Mouse (Mus musculus): ENCODE data around the gene Dip2a. TPM values are rescaled to one million over a fixed set of nuclear protein-coding genes. Genes with fewer than 3 reads are reported as not detected.

The Dip2a gene
- total and polyA plus RNA-seq, 3 experiments: 7.5 to 9.2 (median 8.4) TPM

GRCm38 (mm10) chr10:76237341-76238225 is 107.5 kb downstream of the Dip2a start, which contains the start of gene Prmt2:
Gene Prmt2, minus strand, starts transcription at chr10:76237865.
- Histone ChIP-seq H3K4me3 (peak within 1 kb of the TSS; percentile 84), H3K36me3 (ENCODE audit: control insufficient read depth, insufficient read depth, low read length) (no peaks in the 10 kb centered on the region), H3K27ac (peak within 1 kb of the TSS; percentile 90), H3K27me3 (ENCODE audit: control insufficient read depth, insufficient read depth, low read length) (no peaks in the 10 kb centered on the region), H3K9ac (ENCODE audit: low read depth, low read length) (peak within 1 kb of the TSS; percentile 76), H3K79me2 (replicated peaks; ENCODE audit: control insufficient read depth, insufficient read depth, low read length) (no peaks in the 10 kb centered on the region), H3K4me1 (ENCODE audit: control insufficient read depth, insufficient read depth, low read length) (no peaks in the 10 kb centered on the region; the same call in 1 of the 2 replicates)
- intact Hi-C loops (cut with DNase I): loop anchor here (2.0 kb wide), 1 partner anchor 23 kb away; no protein-coding TSS in a partner anchor
- under 1% methylated on average over 47 of the region's 47 CpGs for WGBS
- TF ChIP-seq CTCF (IDR thresholded peaks at IDR 0.05) (peak; percentile 47), POLR2A (IDR thresholded peaks at IDR 0.05; ENCODE audit: insufficient read depth, low read depth, low read length) (peak; percentile 86), EP300 (IDR thresholded peaks at IDR 0.05; ENCODE audit: insufficient read depth, low read depth, low read length) (no peak)
- peak; percentile 93 to 94 for DNase-seq

GRCm38 (mm10) chr10:76229627-76230026 is 115.5 kb downstream of the Dip2a start:
- TF ChIP-seq CTCF (IDR thresholded peaks at IDR 0.05) (peak; percentile 60), EP300 (IDR thresholded peaks at IDR 0.05; ENCODE audit: insufficient read depth, low read depth, low read length) (no peak)
- Histone ChIP-seq H3K4me3 (no peak overlapping the region), H3K27me3 (ENCODE audit: control insufficient read depth, insufficient read depth, low read length) (no peaks in the 10 kb centered on the region), H3K36me3 (ENCODE audit: control insufficient read depth, insufficient read depth, low read length) (no peaks in the 10 kb centered on the region), H3K4me1 (ENCODE audit: control insufficient read depth, insufficient read depth, low read length) (no peaks in the 10 kb centered on the region), H3K9ac (ENCODE audit: low read depth, low read length) (no peak overlapping the region), H3K27ac (no peak overlapping the region), H3K79me2 (replicated peaks; ENCODE audit: control insufficient read depth, insufficient read depth, low read length) (no peaks in the 10 kb centered on the region)
- no peak for DNase-seq
- WGBS: 86% methylated on average over 1 of the region's 1 CpGs
- intact Hi-C loops (cut with DNase I): no loop called here

DNA sequence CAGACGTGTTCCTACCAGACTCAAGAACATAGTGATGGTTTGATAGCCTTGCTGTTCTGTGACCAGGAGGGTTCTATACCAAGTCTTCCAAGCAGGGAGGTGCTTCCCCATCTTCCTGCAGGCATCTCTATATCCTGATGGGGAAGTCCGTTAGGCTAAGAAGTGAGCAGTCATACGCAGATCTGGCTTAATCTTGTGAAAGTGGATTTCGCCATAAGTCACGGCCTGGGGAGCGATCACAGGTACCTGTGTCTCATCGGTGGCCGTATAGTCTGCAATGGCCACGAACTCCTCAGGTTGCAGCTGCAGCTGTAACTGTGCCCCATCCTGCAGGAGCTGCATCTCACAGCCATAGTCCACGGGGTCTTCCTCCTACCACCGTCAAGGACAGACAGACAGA is 119.1 kb downstream of the Dip2a start:
- no peak overlapping the region for H3K27ac ChIP-seq
- H3K4me1 ChIP-seq (ENCODE audit: control insufficient read depth, insufficient read depth, low read length): no peaks in the 10 kb centered on the region
- H3K4me3 ChIP-seq: no peak overlapping the region
- no peaks in the 10 kb centered on the region for H3K36me3 ChIP-seq (ENCODE audit: control insufficient read depth, insufficient read depth, low read length)
- H3K27me3 ChIP-seq (ENCODE audit: control insufficient read depth, insufficient read depth, low read length): no peaks in the 10 kb centered on the region
- H3K9ac ChIP-seq (ENCODE audit: low read depth, low read length): no peak overlapping the region
- WGBS: 89% methylated on average over 11 of the region's 11 CpGs
- TF ChIP-seq CTCF (IDR thresholded peaks at IDR 0.05): no peak
- no peaks in the 10 kb centered on the region for H3K79me2 ChIP-seq (replicated peaks; ENCODE audit: control insufficient read depth, insufficient read depth, low read length)
- intact Hi-C loops (cut with DNase I): no loop called here
- no peak for DNase-seq

DNA sequence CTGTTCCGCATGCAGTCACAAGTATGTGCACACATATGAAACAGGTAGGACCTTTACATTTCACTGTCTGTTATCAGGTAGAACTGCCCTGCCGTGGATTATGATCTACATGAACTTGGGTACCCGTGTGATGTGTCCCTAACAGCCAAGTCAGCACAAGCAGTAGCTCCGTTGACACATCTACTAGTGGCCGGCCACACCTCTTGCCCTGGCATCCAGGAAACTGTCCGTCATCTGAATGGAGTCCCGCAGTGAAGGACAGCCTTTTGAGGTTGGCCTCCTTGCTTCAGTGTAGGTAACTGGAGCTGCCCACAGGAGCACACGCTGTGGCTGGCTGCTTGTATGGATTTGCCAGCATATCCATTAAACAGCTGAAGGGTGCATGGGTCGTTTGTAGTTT is 126.9 kb downstream of the Dip2a start:
- no peaks in the 10 kb centered on the region for H3K79me2 ChIP-seq (replicated peaks; ENCODE audit: control insufficient read depth, insufficient read depth, low read length)
- intact Hi-C loops (cut with DNase I): no loop called here
- peak in 1 of 2 experiments; percentile 12 for DNase-seq
- WGBS: 77% methylated on average over 9 of the region's 9 CpGs
- H3K27me3 ChIP-seq (ENCODE audit: control insufficient read depth, insufficient read depth, low read length): no peaks in the 10 kb centered on the region
- H3K27ac ChIP-seq: no peak overlapping the region
- no peaks in the 10 kb centered on the region for H3K4me1 ChIP-seq (ENCODE audit: control insufficient read depth, insufficient read depth, low read length)
- no peak for TF ChIP-seq EP300 (IDR thresholded peaks at IDR 0.05; ENCODE audit: insufficient read depth, low read depth, low read length)
- no peak for TF ChIP-seq CTCF (IDR thresholded peaks at IDR 0.05)
- no peak for TF ChIP-seq POLR2A (IDR thresholded peaks at IDR 0.05; ENCODE audit: insufficient read depth, low read depth, low read length)
- H3K9ac ChIP-seq (ENCODE audit: low read depth, low read length): no peak overlapping the region
- no peaks in the 10 kb centered on the region for H3K36me3 ChIP-seq (ENCODE audit: control insufficient read depth, insufficient read depth, low read length)
- H3K4me3 ChIP-seq: no peak overlapping the region

GRCm38 (mm10) chr10:76217056-76217455 is 128.0 kb downstream of the Dip2a start:
- peak in 1 of 2 experiments; percentile 7 for DNase-seq
- Histone ChIP-seq H3K27ac (no peak overlapping the region), H3K36me3 (ENCODE audit: control insufficient read depth, insufficient read depth, low read length) (no peaks in the 10 kb centered on the region), H3K9ac (ENCODE audit: low read depth, low read length) (no peak overlapping the region), H3K27me3 (ENCODE audit: control insufficient read depth, insufficient read depth, low read length) (no peaks in the 10 kb centered on the region), H3K79me2 (replicated peaks; ENCODE audit: control insufficient read depth, insufficient read depth, low read length) (no peaks in the 10 kb centered on the region), H3K4me3 (no peak overlapping the region), H3K4me1 (ENCODE audit: control insufficient read depth, insufficient read depth, low read length) (no peaks in the 10 kb centered on the region)
- intact Hi-C loops (cut with DNase I): no loop called here
- TF ChIP-seq EP300 (IDR thresholded peaks at IDR 0.05; ENCODE audit: insufficient read depth, low read depth, low read length): no peak
- TF ChIP-seq POLR2A (IDR thresholded peaks at IDR 0.05; ENCODE audit: insufficient read depth, low read depth, low read length): no peak
- WGBS: 97% methylated on average over 17 of the region's 17 CpGs

DNA sequence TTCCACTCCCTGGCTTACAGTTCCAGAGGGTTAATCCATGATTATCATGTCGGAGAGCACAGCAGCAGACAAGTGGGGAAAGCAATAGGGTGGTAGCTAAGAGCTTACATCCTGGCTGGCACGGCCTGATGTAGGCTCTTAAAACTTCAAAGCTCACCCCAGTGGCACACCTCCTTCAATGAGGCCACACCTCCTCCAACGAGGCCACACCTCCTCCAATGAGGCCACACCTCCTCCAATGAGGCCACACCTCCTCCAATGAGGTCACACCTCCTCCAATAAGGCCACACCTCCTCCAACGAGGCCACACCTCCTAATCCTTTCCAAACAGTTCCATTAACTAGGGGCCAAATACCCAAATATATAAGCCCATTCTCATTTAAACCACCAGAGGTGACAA is 130.9 kb downstream of the Dip2a start:
- TF ChIP-seq EP300 (IDR thresholded peaks at IDR 0.05; ENCODE audit: insufficient read depth, low read depth, low read length) (no peak), CTCF (IDR thresholded peaks at IDR 0.05) (no peak), POLR2A (IDR thresholded peaks at IDR 0.05; ENCODE audit: insufficient read depth, low read depth, low read length) (no peak)
- peak in 1 of 2 experiments; percentile 9 for DNase-seq
- Histone ChIP-seq H3K9ac (ENCODE audit: low read depth, low read length) (no peak overlapping the region), H3K36me3 (ENCODE audit: control insufficient read depth, insufficient read depth, low read length) (no peaks in the 10 kb centered on the region), H3K4me3 (no peak overlapping the region), H3K79me2 (replicated peaks; ENCODE audit: control insufficient read depth, insufficient read depth, low read length) (no peaks in the 10 kb centered on the region), H3K27me3 (ENCODE audit: control insufficient read depth, insufficient read depth, low read length) (no peaks in the 10 kb centered on the region), H3K27ac (no peak overlapping the region), H3K4me1 (ENCODE audit: control insufficient read depth, insufficient read depth, low read length) (no peaks in the 10 kb centered on the region)
- intact Hi-C loops (cut with DNase I): no loop called here
- WGBS: 90% methylated on average over 4 of the region's 4 CpGs

Measured in heart, adult 2 months (tissue).